ENCODE assay signal across 28 mouse cellular contexts in genomic region chr5:99544664-99545494, GRCm38 (mm10).
DNase-seq lines count a peak whose midpoint lies in the region; ATAC-seq lines count a peak whose summit lies in the region.
"Had no signal": no experiment of that assay in that cellular context is flagged by ENCODE, and none has a peak within 500 bp of the region (broad histone marks: within the 10 kb centered on the region; RNA-seq: fewer than 3 reads in every experiment).

No protein-coding gene starts in this region.

- H3K4me3 ChIP-seq in forebrain, embryonic 11.5 days (ENCODE audit: low read depth, low read length): no peak overlapping the region
- no peak overlapping the region for H3K4me3 ChIP-seq in forebrain, embryonic 10.5 days
- H3K4me3 ChIP-seq in midbrain, embryonic 12.5 days: no peak overlapping the region
- no peak overlapping the region for H3K4me3 ChIP-seq in midbrain, embryonic 14.5 days (replicated peaks; ENCODE audit: low read depth, low read length)
- no peak overlapping the region for H3K4me3 ChIP-seq in forebrain, embryonic 15.5 days
- H3K4me3 ChIP-seq: embryonic facial prominence, embryonic 15.5 days; hindbrain, embryonic 10.5 days; intestine, embryonic 15.5 days; layer of hippocampus, adult 2 months; limb, embryonic 13.5 days; liver, embryonic 13.5 days; neural tube, embryonic 12.5 days had no signal

- no peak overlapping the region for H3K9ac ChIP-seq in forebrain, embryonic 11.5 days (ENCODE audit: low read length)
- no peak overlapping the region for H3K9ac ChIP-seq in midbrain, embryonic 12.5 days (replicated peaks)
- no peak overlapping the region for H3K9ac ChIP-seq in midbrain, embryonic 14.5 days (replicated peaks; ENCODE audit: low read length)
- H3K9ac ChIP-seq in forebrain, embryonic 15.5 days (replicated peaks): no peak overlapping the region
- H3K9ac ChIP-seq: embryonic facial prominence, embryonic 15.5 days; intestine, embryonic 15.5 days; limb, embryonic 13.5 days; liver, embryonic 13.5 days; lung, embryonic 14.5 days; neural tube, embryonic 12.5 days had no signal

- peaks cover 12% of the 10 kb centered on the region for H3K4me1 ChIP-seq in forebrain, embryonic 11.5 days (replicated peaks; ENCODE audit: control insufficient read depth, insufficient read depth, low read length)
- peaks cover 52% of the 10 kb centered on the region for H3K4me1 ChIP-seq in forebrain, embryonic 10.5 days
- peaks cover 44% of the 10 kb centered on the region for H3K4me1 ChIP-seq in midbrain, embryonic 12.5 days
- H3K4me1 ChIP-seq in midbrain, embryonic 14.5 days (ENCODE audit: control insufficient read depth, insufficient read depth, low read length): peaks cover 31% of the 10 kb centered on the region
- peaks cover 34% of the 10 kb centered on the region for H3K4me1 ChIP-seq in forebrain, embryonic 15.5 days
- H3K4me1 ChIP-seq: embryonic facial prominence, embryonic 15.5 days; neural tube, embryonic 12.5 days had no signal

- H3K27ac ChIP-seq in forebrain, embryonic 11.5 days (ENCODE audit: low read depth, low read length): 0 out of 2 replicates have a peak overlapping the region, but pooled peaks have one; percentile 25
- no peak overlapping the region for H3K27ac ChIP-seq in forebrain, embryonic 10.5 days
- H3K27ac ChIP-seq in midbrain, embryonic 12.5 days (replicated peaks): no peak overlapping the region
- H3K27ac ChIP-seq in midbrain, embryonic 14.5 days (replicated peaks; ENCODE audit: low read depth, low read length): no peak overlapping the region
- H3K27ac ChIP-seq in forebrain, embryonic 15.5 days (replicated peaks): 0 out of 2 replicates have a peak overlapping the region, but pooled peaks have one; percentile 23
- H3K27ac ChIP-seq: embryonic facial prominence, embryonic 15.5 days; hindbrain, embryonic 10.5 days; intestine, embryonic 15.5 days; layer of hippocampus, adult 2 months; limb, embryonic 13.5 days; liver, embryonic 13.5 days; neural tube, embryonic 12.5 days had no signal

- H3K36me3 ChIP-seq in forebrain, embryonic 11.5 days (ENCODE audit: control insufficient read depth, insufficient read depth, low read length): no peaks in the 10 kb centered on the region
- no peaks in the 10 kb centered on the region for H3K36me3 ChIP-seq in forebrain, embryonic 10.5 days (replicated peaks)
- no peaks in the 10 kb centered on the region for H3K36me3 ChIP-seq in midbrain, embryonic 12.5 days
- no peaks in the 10 kb centered on the region for H3K36me3 ChIP-seq in midbrain, embryonic 14.5 days (ENCODE audit: control insufficient read depth, insufficient read depth, low read length)
- H3K36me3 ChIP-seq in forebrain, embryonic 15.5 days: no peaks in the 10 kb centered on the region
- H3K36me3 ChIP-seq: embryonic facial prominence, embryonic 15.5 days; hindbrain, embryonic 10.5 days; intestine, embryonic 15.5 days; limb, embryonic 13.5 days; liver, embryonic 13.5 days; neural tube, embryonic 12.5 days had no signal

- 21% methylated on average over 6 of the region's 6 CpGs for whole genome bisulfite sequencing in forebrain, embryonic 11.5 days
- WGBS in forebrain, embryonic 10.5 days: 38% methylated on average over 6 of the region's 6 CpGs
- 53% methylated on average over 6 of the region's 6 CpGs for WGBS in midbrain, embryonic 12.5 days
- 55% methylated on average over 6 of the region's 6 CpGs for WGBS in midbrain, embryonic 14.5 days
- WGBS in forebrain, embryonic 15.5 days: 12% methylated on average over 6 of the region's 6 CpGs

- no peak overlapping the region for H3K4me2 ChIP-seq in forebrain, embryonic 11.5 days (ENCODE audit: low read depth, low read length, severe bottlenecking)
- no peak overlapping the region for H3K4me2 ChIP-seq in midbrain, embryonic 12.5 days (replicated peaks)
- no peak overlapping the region for H3K4me2 ChIP-seq in midbrain, embryonic 14.5 days (ENCODE audit: low read length)
- no peak overlapping the region for H3K4me2 ChIP-seq in forebrain, embryonic 15.5 days (replicated peaks)
- H3K4me2 ChIP-seq: embryonic facial prominence, embryonic 15.5 days; heart, embryonic 11.5 days; intestine, embryonic 15.5 days; limb, embryonic 13.5 days; liver, embryonic 13.5 days; lung, embryonic 14.5 days; neural tube, embryonic 12.5 days had no signal

- peaks cover 7% of the 10 kb centered on the region for H3K27me3 ChIP-seq in forebrain, embryonic 11.5 days (ENCODE audit: control insufficient read depth, insufficient read depth, low read length)
- peaks cover 84% of the 10 kb centered on the region for H3K27me3 ChIP-seq in forebrain, embryonic 10.5 days (ENCODE audit: poor library complexity, severe bottlenecking)
- peaks cover 50% of the 10 kb centered on the region for H3K27me3 ChIP-seq in midbrain, embryonic 12.5 days
- no peaks in the 10 kb centered on the region for H3K27me3 ChIP-seq in midbrain, embryonic 14.5 days (ENCODE audit: control insufficient read depth, insufficient read depth, low read length)
- H3K27me3 ChIP-seq in forebrain, embryonic 15.5 days: peaks cover 11% of the 10 kb centered on the region
- H3K27me3 ChIP-seq: intestine, embryonic 15.5 days; liver, embryonic 13.5 days; neural tube, embryonic 12.5 days had no signal

- H3K9me3 ChIP-seq in forebrain, embryonic 11.5 days (ENCODE audit: control insufficient read depth, low read length): no peaks in the 10 kb centered on the region
- H3K9me3 ChIP-seq in forebrain, embryonic 10.5 days: no peaks in the 10 kb centered on the region
- no peaks in the 10 kb centered on the region for H3K9me3 ChIP-seq in midbrain, embryonic 12.5 days
- H3K9me3 ChIP-seq in midbrain, embryonic 14.5 days (ENCODE audit: control insufficient read depth, low read length): no peaks in the 10 kb centered on the region
- H3K9me3 ChIP-seq in forebrain, embryonic 15.5 days: no peaks in the 10 kb centered on the region
- H3K9me3 ChIP-seq: embryonic facial prominence, embryonic 15.5 days; hindbrain, embryonic 10.5 days; intestine, embryonic 15.5 days; limb, embryonic 13.5 days; liver, embryonic 13.5 days; neural tube, embryonic 12.5 days had no signal

- ATAC-seq in forebrain, embryonic 11.5 days (replicated peaks; ENCODE audit: low FRiP score): peak; percentile 87
- peak; percentile 44; the same call in 1 of the 2 replicates for ATAC-seq in midbrain, embryonic 12.5 days (ENCODE audit: low FRiP score, low read depth)
- ATAC-seq in midbrain, embryonic 14.5 days (ENCODE audit: low FRiP score, low TSS enrichment): no peak
- ATAC-seq in forebrain, embryonic 15.5 days (replicated peaks): peak; percentile 91
- ATAC-seq: hindbrain, embryonic 16.5 days; intestine, embryonic 15.5 days had no signal

- DNase-seq in forebrain, embryonic 11.5 days (ENCODE audit: low spot score): no peak
- no peak for DNase-seq in forebrain, embryonic 10.5 days (ENCODE audit: extremely low spot score, low spot score)
- DNase-seq in midbrain, embryonic 14.5 days: no peak
- peak; percentile 70 for DNase-seq in retina, postnatal 1 day
- no peak for DNase-seq in adrenal gland, adult (ENCODE audit: inconsistent age in 2 of 2, low spot score in 1 of 2)
- DNase-seq in cerebellum, adult 9-10 months: no peak
- DNase-seq: adrenal gland, postnatal 36 days; cerebellum, adult 18-20 months; cerebellum, postnatal 36 days; gastrocnemius, postnatal 36 days; heart, postnatal 10 days; kidney, adult 8-10 months; kidney, postnatal 10 days; layer of hippocampus, postnatal 36 days; liver, embryonic 13.5 days; lung, embryonic 14.5 days; right cerebral cortex, postnatal 4 days; thymus, postnatal 14 days had no signal

Comparison
In these comparisons a context has a peak if more than half of its experiments do, and no peak if none do; other contexts are left out.
1. H3K27ac ChIP-seq: peak in forebrain, embryonic 11.5 days (single experiment) and forebrain, embryonic 15.5 days (single experiment); none in forebrain, embryonic 10.5 days (single experiment), midbrain, embryonic 12.5 days (single experiment) and midbrain, embryonic 14.5 days (single experiment).